In genomic region chr16:18632059-18632458, GRCm38 (mm10) we compare ENCODE assay signal across 15 mouse cellular contexts. TPM values are rescaled to one million over a fixed set of nuclear protein-coding genes. Genes with fewer than 3 reads are reported as not detected.
DNase-seq lines count a peak whose midpoint lies in the region; ATAC-seq and TF ChIP-seq lines count a peak whose summit lies in the region.
"Had no signal": no experiment of that assay in that cellular context is flagged by ENCODE, and none has a peak within 500 bp of the region (broad histone marks: within the 10 kb centered on the region; RNA-seq: fewer than 3 reads in every experiment).

No protein-coding gene starts in this region.

- no peak for TF ChIP-seq EP300 in CH12.LX (IDR thresholded peaks at IDR 0.05; ENCODE audit: low read length)

- 49% methylated on average over 3 of the region's 3 CpGs for WGBS in lung, embryonic 14.5 days

- peaks cover 8% of the 10 kb centered on the region; the same call in 1 of the 2 replicates for H3K4me1 ChIP-seq in lung, embryonic 14.5 days (ENCODE audit: insufficient read depth)
- H3K4me1 ChIP-seq in CH12.LX (ENCODE audit: control insufficient read depth in 1 of 2, insufficient read depth in 2 of 2): peaks cover 5 to 14% of the 10 kb centered on the region in 2 experiments; a peak in 3 of 4 replicates
- peaks cover 3% of the 10 kb centered on the region for H3K4me1 ChIP-seq in cortical plate, adult 2 months (ENCODE audit: control insufficient read depth, insufficient read depth, low read length)

- dilution Hi-C loops in CH12.LX (cut with MboI; ENCODE audit: extremely low pct_ligation_motif_present, extremely low pct_unique_long_range_greater_than_20kb, low sequenced_read_pairs): no loop called here

- TF ChIP-seq POLR2A in CH12.LX (IDR thresholded peaks at IDR 0.05; ENCODE audit: low read depth, low read length): no peak
- no peak for TF ChIP-seq POLR2A in cortical plate, adult 2 months (IDR thresholded peaks at IDR 0.05; ENCODE audit: extremely low read depth, insufficient read depth, low read length)

- H3K36me3 ChIP-seq in lung, embryonic 14.5 days (ENCODE audit: insufficient read depth): no peaks in the 10 kb centered on the region
- H3K36me3 ChIP-seq in CH12.LX (replicated peaks in 1 of 2; ENCODE audit: control insufficient read depth in 1 of 2, insufficient read depth in 1 of 2, low read length in 1 of 2): no peaks in the 10 kb centered on the region
- H3K36me3 ChIP-seq: embryonic facial prominence, embryonic 12.5 days; limb, embryonic 15.5 days had no signal

- peak; percentile 4 for TF ChIP-seq RAD21 in CH12.LX (IDR thresholded peaks at IDR 0.05; ENCODE audit: low read depth, low read length)

- H3K9ac ChIP-seq in lung, embryonic 14.5 days: no peak overlapping the region
- no peak overlapping the region for H3K9ac ChIP-seq in CH12.LX (ENCODE audit: insufficient read depth, low read depth)
- H3K9ac ChIP-seq: embryonic facial prominence, embryonic 12.5 days; limb, embryonic 15.5 days had no signal

- in situ Hi-C loops in CH12.LX (cut with MboI; ENCODE audit: low pct_ligation_motif_present, low pct_unique_long_range_greater_than_20kb, low sequenced_read_pairs): no loop called here

- ATAC-seq in lung, embryonic 14.5 days (ENCODE audit: insufficient read depth): no peak
- no peak for ATAC-seq in megakaryocyte, adult 5-6 weeks (ENCODE audit: poor library complexity, severe bottlenecking)
- ATAC-seq: forebrain, embryonic 16.5 days; intestine, embryonic 16.5 days had no signal

- no peaks in the 10 kb centered on the region for H3K9me3 ChIP-seq in lung, embryonic 14.5 days (ENCODE audit: low read depth, low read length)
- H3K9me3 ChIP-seq in CH12.LX (replicated peaks; ENCODE audit: low read length): peaks cover 2% of the 10 kb centered on the region
- H3K9me3 ChIP-seq: embryonic facial prominence, embryonic 12.5 days; limb, embryonic 15.5 days had no signal

- peak; percentile 3 for DNase-seq in gastrocnemius, postnatal 10 days
- no peak for DNase-seq in gastrocnemius, postnatal 4 days (ENCODE audit: low spot score in 2 of 2)
- no peak for DNase-seq in lung, embryonic 14.5 days
- no peak for DNase-seq in lung, adult 18-20 months
- DNase-seq in CH12.LX (ENCODE audit: extremely low read depth): no peak
- DNase-seq in kidney, postnatal 4 days: no peak
- DNase-seq: adrenal gland, postnatal 36 days; heart, adult 18-20 months; heart, postnatal 4 days had no signal

- peaks cover 12% of the 10 kb centered on the region; the same call in 1 of the 2 replicates for H3K27me3 ChIP-seq in lung, embryonic 14.5 days (ENCODE audit: insufficient read depth, low read length)
- H3K27me3 ChIP-seq in CH12.LX (replicated peaks): peaks cover 84% of the 10 kb centered on the region
- H3K27me3 ChIP-seq: limb, embryonic 15.5 days had no signal

- no peak overlapping the region for H3K4me3 ChIP-seq in lung, embryonic 14.5 days (ENCODE audit: low read depth, low read length)
- H3K4me3 ChIP-seq in CH12.LX (replicated peaks in 1 of 3; ENCODE audit: low read depth in 2 of 3, low read length in 2 of 3, poor library complexity in 1 of 3): no peak overlapping the region
- no peak overlapping the region for H3K4me3 ChIP-seq in cortical plate, adult 2 months (ENCODE audit: insufficient read depth, low read length)
- H3K4me3 ChIP-seq: embryonic facial prominence, embryonic 12.5 days; limb, embryonic 15.5 days had no signal

- TF ChIP-seq CTCF in lung, embryonic 14.5 days (IDR thresholded peaks at IDR 0.05; ENCODE audit: low read depth): peak; percentile 46
- TF ChIP-seq CTCF in CH12.LX (conservative IDR thresholded peaks at IDR 0.05 in 1 of 2, IDR thresholded peaks at IDR 0.05 in 1 of 2; ENCODE audit: low read depth in 2 of 2, low read length in 2 of 2): peak in 1 of 2 experiments; percentile 52; a peak in 2 of 4 replicates
- peak; percentile 64 for TF ChIP-seq CTCF in cortical plate, adult 2 months (IDR thresholded peaks at IDR 0.05; ENCODE audit: extremely low read depth, insufficient read depth, low read length)

- H3K27ac ChIP-seq in lung, embryonic 14.5 days (ENCODE audit: low read depth): no peak overlapping the region
- H3K27ac ChIP-seq in CH12.LX (ENCODE audit: insufficient read depth, low read depth): no peak overlapping the region
- H3K27ac ChIP-seq in cortical plate, adult 2 months (ENCODE audit: insufficient read depth, low read length): no peak overlapping the region

- no peaks in the 10 kb centered on the region for H3K79me2 ChIP-seq in CH12.LX (replicated peaks; ENCODE audit: control insufficient read depth, extremely low read depth, insufficient read depth, poor library complexity, severe bottlenecking)

- H3K4me2 ChIP-seq in lung, embryonic 14.5 days: no peak overlapping the region
- no peak overlapping the region for H3K4me2 ChIP-seq in CH12.LX (ENCODE audit: insufficient read depth, low read depth, poor library complexity, severe bottlenecking)
- H3K4me2 ChIP-seq: embryonic facial prominence, embryonic 12.5 days; limb, embryonic 15.5 days had no signal

TF ChIP-seq in CH12.LX, 34 proteins besides CTCF, POLR2A, EP300 and RAD21:
- TF ChIP-seq ZNF384 (IDR thresholded peaks at IDR 0.05; ENCODE audit: low read depth, low read length) (peak; percentile 86), PAX5 (IDR thresholded peaks at IDR 0.05; ENCODE audit: low read length) (no peak), SMC3 (IDR thresholded peaks at IDR 0.05; ENCODE audit: low read depth, low read length) (peak; percentile 43)

RNA-seq across cellular contexts. Expression of gene Sept5, which starts 2.3 kb away (rescaled TPM):
- 10 to 100 TPM in 1 of 2 experiments, 1 to 10 TPM in 1; 7.9 to 15.7 TPM for total RNA-seq in gastrocnemius, postnatal 10 days (2021)
- total RNA-seq in gastrocnemius, postnatal 4 days (2021): 10 to 100 TPM; 11.3 to 12.9 TPM
- 19.3 and 20.1 TPM in 2 replicates for polyA plus RNA-seq in lung, embryonic 14.5 days (2014; fragmentation: Nextera tagmentation; extraction: Ambion mirVana)
- total RNA-seq in CH12.LX (2012; rRNA removed) (1.8 and 3.9 TPM in 2 replicates), CH12.LX (2014; rRNA removed) (0.20 and 0.63 TPM in 2 replicates)
- polyA plus RNA-seq in CH12.LX (2012; ENCODE audit: insufficient read length, low read depth): 0.35 and 0.56 TPM in 2 replicates
- 999 TPM in 2 replicates for polyA plus RNA-seq in cortical plate, adult 2 months (2012; rRNA removed)
- total RNA-seq in megakaryocyte, adult 5-6 weeks (2015): 19.5 and 23.5 TPM in 2 replicates
- 11.6 and 17.0 TPM in 2 replicates for total RNA-seq in megakaryocyte, adult 5-6 weeks (2017)

RNA-seq across cellular contexts. Expression of gene Gm49601, which starts 5.8 kb away (rescaled TPM):
- total RNA-seq in gastrocnemius, postnatal 10 days (2021): 1 to 10 TPM; 1.6 to 3.6 TPM
- 1 to 10 TPM; 2.2 to 3.6 TPM for total RNA-seq in gastrocnemius, postnatal 4 days (2021)
- 1.2 and 1.7 TPM in 2 replicates for polyA plus RNA-seq in lung, embryonic 14.5 days (2014; fragmentation: Nextera tagmentation; extraction: Ambion mirVana)
- total RNA-seq in CH12.LX (2012; rRNA removed) (0.71 and 1.4 TPM in 2 replicates), CH12.LX (2014; rRNA removed) (not detected in 2 replicates)
- 0.46 TPM in 1 of 2 replicates, not detected in the other for polyA plus RNA-seq in CH12.LX (2012; ENCODE audit: insufficient read length, low read depth)
- polyA plus RNA-seq in cortical plate, adult 2 months (2012; rRNA removed): 156 and 173 TPM in 2 replicates
- 1.7 and 2.9 TPM in 2 replicates for total RNA-seq in megakaryocyte, adult 5-6 weeks (2015)
- total RNA-seq in megakaryocyte, adult 5-6 weeks (2017): 0.61 and 3.2 TPM in 2 replicates

RNA-seq across cellular contexts. Expression of gene Gp1bb, which starts 9.9 kb away (rescaled TPM):
- not detected for total RNA-seq in gastrocnemius, postnatal 10 days (2021)
- under 1 TPM in 1 of 2 experiments, not detected in 1; 0.27 TPM for total RNA-seq in gastrocnemius, postnatal 4 days (2021)
- 3.8 and 4.1 TPM in 2 replicates for polyA plus RNA-seq in lung, embryonic 14.5 days (2014; fragmentation: Nextera tagmentation; extraction: Ambion mirVana)
- total RNA-seq in CH12.LX (2012; rRNA removed) (not detected in 2 replicates), CH12.LX (2014; rRNA removed) (not detected in 2 replicates)
- polyA plus RNA-seq in CH12.LX (2012; ENCODE audit: insufficient read length, low read depth): not detected in 2 replicates
- 4.5 and 4.6 TPM in 2 replicates for polyA plus RNA-seq in cortical plate, adult 2 months (2012; rRNA removed)
- total RNA-seq in megakaryocyte, adult 5-6 weeks (2015): 0.38 and 0.55 TPM in 2 replicates
- total RNA-seq in megakaryocyte, adult 5-6 weeks (2017): 0.70 TPM in 1 of 2 replicates, not detected in the other

RNA-seq across cellular contexts. Expression of gene Tbx1, which starts 41.6 kb away (rescaled TPM):
- total RNA-seq in gastrocnemius, postnatal 10 days (2021): 1 to 10 TPM; 2.3 to 5.5 TPM
- total RNA-seq in gastrocnemius, postnatal 4 days (2021): 10 to 100 TPM in 1 of 2 experiments, 1 to 10 TPM in 1; 3.9 to 10.8 TPM
- 12.0 and 15.8 TPM in 2 replicates for polyA plus RNA-seq in lung, embryonic 14.5 days (2014; fragmentation: Nextera tagmentation; extraction: Ambion mirVana)
- 0.04 TPM in 1 of 2 replicates, not detected in the other for total RNA-seq in CH12.LX (2012; rRNA removed)
- total RNA-seq in CH12.LX (2014; rRNA removed): not detected in 2 replicates
- polyA plus RNA-seq in CH12.LX (2012; ENCODE audit: insufficient read length, low read depth): not detected in 2 replicates
- polyA plus RNA-seq in cortical plate, adult 2 months (2012; rRNA removed): 2.1 and 3.6 TPM in 2 replicates
- not detected in 2 replicates for total RNA-seq in megakaryocyte, adult 5-6 weeks (2015)
- not detected in 2 replicates for total RNA-seq in megakaryocyte, adult 5-6 weeks (2017)
